Mouse (Mus musculus): ENCODE data around the gene Hspa12b. TPM values are rescaled to one million over a fixed set of nuclear protein-coding genes. Genes with fewer than 3 reads are reported as not detected.
"Not testable (repeated sequence)": the region's sequence is repeated elsewhere in the genome, so short reads cannot be mapped to it uniquely, and the experiment has no call there.

The Hspa12b gene
- polyA plus RNA-seq, 1 experiment from 2014 or later = 11.6 TPM

- peak; percentile 85 for ATAC-seq (replicated peaks; ENCODE audit: extremely low read depth, insufficient read depth, low FRiP score)
Measured at GRCm38 (mm10) chr2:131096101-131096795, 30.8 kb upstream of the Hspa12b start.

DNA sequence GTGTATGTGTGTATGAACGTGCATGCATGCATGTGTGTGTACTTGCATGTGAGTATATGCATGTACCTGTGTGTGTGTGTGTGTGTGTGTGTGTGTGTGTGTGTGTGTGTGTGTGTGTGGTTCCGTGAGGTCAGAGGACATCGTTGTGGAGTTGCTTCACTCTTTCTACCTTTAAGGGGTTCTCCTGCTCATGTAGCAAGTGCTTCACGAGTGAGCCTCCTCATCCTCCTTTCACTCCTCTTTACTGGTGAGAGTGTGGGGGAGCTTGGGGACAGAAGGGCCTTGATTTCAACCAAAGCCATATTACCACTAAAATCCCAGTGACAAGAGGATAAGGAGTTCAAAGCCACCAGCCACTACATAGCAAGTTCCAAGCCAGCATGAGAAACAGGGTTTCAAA, 30.0 kb upstream of the Hspa12b start:
- Histone ChIP-seq H3K27ac (ENCODE audit: low read length) (peak overlapping the region; percentile 79), H3K9me3 (replicated peaks; ENCODE audit: control insufficient read depth, low read length) (no peaks in the 10 kb centered on the region), H3K4me1 (ENCODE audit: control insufficient read depth, insufficient read depth, low read length) (peaks cover 10% of the 10 kb centered on the region), H3K27me3 (ENCODE audit: control insufficient read depth, insufficient read depth, low read length) (no peaks in the 10 kb centered on the region), H3K4me2 (ENCODE audit: low read depth, low read length) (no peak overlapping the region), H3K4me3 (ENCODE audit: low read length) (no peak overlapping the region), H3K36me3 (ENCODE audit: control insufficient read depth, insufficient read depth) (no peaks in the 10 kb centered on the region), H3K9ac (ENCODE audit: low read length) (no peak overlapping the region)
- ATAC-seq (replicated peaks; ENCODE audit: extremely low read depth, insufficient read depth, low FRiP score) = no peak
- WGBS = 75% methylated on average over 4 of the region's 4 CpGs

More at GRCm38 (mm10) chr2:131096101-131096795, 30.8 kb upstream of the Hspa12b start:
- 20% methylated on average over 9 of the region's 9 CpGs for WGBS
- Histone ChIP-seq H3K4me2 (ENCODE audit: low read depth, low read length) (peak overlapping the region; percentile 36), H3K27ac (ENCODE audit: low read length) (peak overlapping the region; percentile 79), H3K9ac (ENCODE audit: low read length) (peak overlapping the region; percentile 26), H3K9me3 (replicated peaks; ENCODE audit: control insufficient read depth, low read length) (no peaks in the 10 kb centered on the region), H3K36me3 (ENCODE audit: control insufficient read depth, insufficient read depth) (no peaks in the 10 kb centered on the region), H3K4me3 (ENCODE audit: low read length) (no peak overlapping the region), H3K4me1 (ENCODE audit: control insufficient read depth, insufficient read depth, low read length) (peaks cover 10% of the 10 kb centered on the region), H3K27me3 (ENCODE audit: control insufficient read depth, insufficient read depth, low read length) (no peaks in the 10 kb centered on the region)

- Histone ChIP-seq H3K36me3 (ENCODE audit: control insufficient read depth, insufficient read depth) (no peaks in the 10 kb centered on the region), H3K4me1 (ENCODE audit: control insufficient read depth, insufficient read depth, low read length) (peaks cover 9% of the 10 kb centered on the region), H3K27ac (ENCODE audit: low read length) (no peak overlapping the region), H3K27me3 (ENCODE audit: control insufficient read depth, insufficient read depth, low read length) (no peaks in the 10 kb centered on the region), H3K9me3 (replicated peaks; ENCODE audit: control insufficient read depth, low read length) (no peaks in the 10 kb centered on the region), H3K4me2 (ENCODE audit: low read depth, low read length) (no peak overlapping the region), H3K4me3 (ENCODE audit: low read length) (no peak overlapping the region), H3K9ac (ENCODE audit: low read length) (no peak overlapping the region)
- 50% methylated on average over 3 of the region's 3 CpGs for WGBS
- no peak for ATAC-seq (replicated peaks; ENCODE audit: extremely low read depth, insufficient read depth, low FRiP score)
Measured at GRCm38 (mm10) chr2:131101530-131101929, 25.6 kb upstream of the Hspa12b start.

DNA sequence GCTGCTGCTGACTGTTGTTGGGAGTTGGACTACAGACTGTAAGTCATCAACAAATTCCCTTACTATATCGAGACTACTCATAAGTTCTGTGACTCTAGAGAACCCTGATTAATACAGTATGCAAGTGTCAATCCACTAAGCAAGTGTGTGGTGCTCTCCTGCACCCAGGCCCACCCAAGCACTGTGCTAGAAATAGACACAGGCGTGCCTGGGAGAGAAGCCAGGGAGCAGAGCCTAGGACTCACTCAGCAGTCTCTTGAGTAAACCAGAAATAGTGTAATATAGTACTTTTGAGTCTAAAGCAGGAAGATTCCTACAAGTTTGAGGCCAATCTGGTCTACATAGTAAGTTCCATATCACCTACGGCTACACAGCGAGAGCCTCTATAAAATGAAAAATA, 23.1 kb upstream of the Hspa12b start:
- ATAC-seq (replicated peaks; ENCODE audit: extremely low read depth, insufficient read depth, low FRiP score) = peak; percentile 75
- no peaks in the 10 kb centered on the region for H3K27me3 ChIP-seq (ENCODE audit: control insufficient read depth, insufficient read depth, low read length)
- no peak overlapping the region for H3K4me2 ChIP-seq (ENCODE audit: low read depth, low read length)
- peaks cover 8% of the 10 kb centered on the region for H3K4me1 ChIP-seq (ENCODE audit: control insufficient read depth, insufficient read depth, low read length)
- peak overlapping the region; percentile 61 for H3K27ac ChIP-seq (ENCODE audit: low read length)
- H3K4me3 ChIP-seq (ENCODE audit: low read length) = no peak overlapping the region
- no peaks in the 10 kb centered on the region for H3K36me3 ChIP-seq (ENCODE audit: control insufficient read depth, insufficient read depth)
- WGBS = 57% methylated on average over 4 of the region's 4 CpGs
- no peak overlapping the region for H3K9ac ChIP-seq (ENCODE audit: low read length)
- H3K9me3 ChIP-seq (replicated peaks; ENCODE audit: control insufficient read depth, low read length) = no peaks in the 10 kb centered on the region

DNA sequence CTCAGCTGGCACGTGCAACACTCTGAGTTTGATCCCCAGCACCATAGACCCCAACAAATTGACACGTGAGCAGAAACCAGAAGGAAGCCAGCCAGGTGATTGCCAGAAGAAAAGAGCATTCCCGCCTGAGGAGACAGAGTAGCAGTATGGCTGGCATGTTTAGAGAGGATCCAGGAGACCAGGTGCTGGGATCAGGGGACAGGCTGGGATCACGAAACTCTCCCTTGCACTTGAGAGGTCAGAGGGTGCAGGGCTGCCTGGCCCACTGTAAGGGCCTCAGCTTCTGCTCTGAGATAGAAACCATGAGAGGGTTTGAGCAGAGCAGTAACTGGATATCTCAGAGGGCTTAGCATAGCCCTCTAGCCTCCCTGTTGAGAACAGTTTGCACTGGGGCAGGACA, 22.0 kb upstream of the Hspa12b start:
- not testable (repeated sequence) for H3K36me3 ChIP-seq (ENCODE audit: control insufficient read depth, insufficient read depth); H3K27ac ChIP-seq (ENCODE audit: low read length); H3K9ac ChIP-seq (ENCODE audit: low read length); ATAC-seq (replicated peaks; ENCODE audit: extremely low read depth, insufficient read depth, low FRiP score); H3K9me3 ChIP-seq (replicated peaks; ENCODE audit: control insufficient read depth, low read length); H3K27me3 ChIP-seq (ENCODE audit: control insufficient read depth, insufficient read depth, low read length); H3K4me3 ChIP-seq (ENCODE audit: low read length); H3K4me1 ChIP-seq (ENCODE audit: control insufficient read depth, insufficient read depth, low read length); H3K4me2 ChIP-seq (ENCODE audit: low read depth, low read length)
- WGBS = 77% methylated on average over 4 of the region's 4 CpGs

DNA sequence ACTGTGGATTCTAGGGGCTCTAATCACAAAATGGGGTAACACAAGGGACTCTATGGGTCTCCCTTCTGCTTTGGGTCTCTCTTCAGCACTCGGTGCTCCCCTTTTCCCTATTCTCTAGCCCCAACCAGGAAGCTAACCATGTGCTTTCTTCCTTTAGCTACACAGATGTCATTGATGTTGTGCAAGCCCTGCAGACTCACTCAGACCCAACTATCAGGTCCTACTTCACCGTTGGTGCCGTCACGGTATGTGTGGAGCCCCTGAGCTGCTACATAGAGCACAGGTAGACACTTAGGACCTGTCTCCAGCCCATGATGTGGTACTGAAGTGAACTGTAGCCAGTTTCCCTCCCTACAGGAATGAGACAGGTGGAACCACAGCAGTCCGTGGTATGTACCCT, 21.1 kb upstream of the Hspa12b start:
- no peak overlapping the region for H3K4me2 ChIP-seq (ENCODE audit: low read depth, low read length)
- no peaks in the 10 kb centered on the region for H3K27me3 ChIP-seq (ENCODE audit: control insufficient read depth, insufficient read depth, low read length)
- H3K36me3 ChIP-seq (ENCODE audit: control insufficient read depth, insufficient read depth) = no peaks in the 10 kb centered on the region
- no peak overlapping the region for H3K27ac ChIP-seq (ENCODE audit: low read length)
- peaks cover 8% of the 10 kb centered on the region for H3K4me1 ChIP-seq (ENCODE audit: control insufficient read depth, insufficient read depth, low read length)
- no peak for ATAC-seq (replicated peaks; ENCODE audit: extremely low read depth, insufficient read depth, low FRiP score)
- 83% methylated on average over 5 of the region's 5 CpGs for WGBS
- no peak overlapping the region for H3K9ac ChIP-seq (ENCODE audit: low read length)
- no peaks in the 10 kb centered on the region for H3K9me3 ChIP-seq (replicated peaks; ENCODE audit: control insufficient read depth, low read length)
- no peak overlapping the region for H3K4me3 ChIP-seq (ENCODE audit: low read length)

- no peak overlapping the region for H3K9ac ChIP-seq (ENCODE audit: low read length)
- H3K27me3 ChIP-seq (ENCODE audit: control insufficient read depth, insufficient read depth, low read length) = no peaks in the 10 kb centered on the region
- no peaks in the 10 kb centered on the region for H3K4me1 ChIP-seq (ENCODE audit: control insufficient read depth, insufficient read depth, low read length)
- no peak overlapping the region for H3K4me2 ChIP-seq (ENCODE audit: low read depth, low read length)
- 80% methylated on average over 2 of the region's 2 CpGs for WGBS
- ATAC-seq (replicated peaks; ENCODE audit: extremely low read depth, insufficient read depth, low FRiP score) = no peak
- no peak overlapping the region for H3K27ac ChIP-seq (ENCODE audit: low read length)
- H3K36me3 ChIP-seq (ENCODE audit: control insufficient read depth, insufficient read depth) = no peaks in the 10 kb centered on the region
- no peak overlapping the region for H3K4me3 ChIP-seq (ENCODE audit: low read length)
- no peaks in the 10 kb centered on the region for H3K9me3 ChIP-seq (replicated peaks; ENCODE audit: control insufficient read depth, low read length)
Measured at GRCm38 (mm10) chr2:131118968-131119574, 8.0 kb upstream of the Hspa12b start.

DNA sequence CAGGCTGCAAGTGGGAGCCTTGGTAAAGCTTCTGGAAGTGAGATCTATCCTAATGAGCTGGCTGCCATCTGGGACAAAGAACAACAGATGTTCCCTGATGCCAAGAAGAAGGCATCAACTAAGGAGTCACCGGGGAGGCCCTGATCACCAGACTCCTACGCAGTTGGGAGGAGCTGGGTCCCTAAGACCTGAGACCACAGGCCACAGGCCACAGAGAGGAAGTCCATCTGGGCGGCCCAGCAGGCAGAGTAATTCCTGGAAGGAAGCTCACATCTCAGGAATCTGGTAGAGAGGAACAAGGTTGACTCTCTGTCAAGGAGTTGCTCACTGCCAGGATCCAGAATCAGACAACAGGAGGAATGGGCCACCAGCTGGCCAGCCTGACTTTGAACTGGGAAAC, 2.9 kb upstream of the Hspa12b start:
- Histone ChIP-seq H3K27ac (ENCODE audit: low read length) (peak overlapping the region; percentile 55; the same call in 1 of the 2 replicates), H3K9ac (ENCODE audit: low read length) (no peak overlapping the region), H3K4me2 (ENCODE audit: low read depth, low read length) (no peak overlapping the region), H3K4me1 (ENCODE audit: control insufficient read depth, insufficient read depth, low read length) (peaks cover 13% of the 10 kb centered on the region; the same call in 1 of the 2 replicates), H3K36me3 (ENCODE audit: control insufficient read depth, insufficient read depth) (no peaks in the 10 kb centered on the region), H3K27me3 (ENCODE audit: control insufficient read depth, insufficient read depth, low read length) (no peaks in the 10 kb centered on the region; the same call in 1 of the 2 replicates), H3K4me3 (ENCODE audit: low read length) (no peak overlapping the region), H3K9me3 (replicated peaks; ENCODE audit: control insufficient read depth, low read length) (no peaks in the 10 kb centered on the region)
- no peak for ATAC-seq (replicated peaks; ENCODE audit: extremely low read depth, insufficient read depth, low FRiP score)
- WGBS = 61% methylated on average over 3 of the region's 3 CpGs

DNA sequence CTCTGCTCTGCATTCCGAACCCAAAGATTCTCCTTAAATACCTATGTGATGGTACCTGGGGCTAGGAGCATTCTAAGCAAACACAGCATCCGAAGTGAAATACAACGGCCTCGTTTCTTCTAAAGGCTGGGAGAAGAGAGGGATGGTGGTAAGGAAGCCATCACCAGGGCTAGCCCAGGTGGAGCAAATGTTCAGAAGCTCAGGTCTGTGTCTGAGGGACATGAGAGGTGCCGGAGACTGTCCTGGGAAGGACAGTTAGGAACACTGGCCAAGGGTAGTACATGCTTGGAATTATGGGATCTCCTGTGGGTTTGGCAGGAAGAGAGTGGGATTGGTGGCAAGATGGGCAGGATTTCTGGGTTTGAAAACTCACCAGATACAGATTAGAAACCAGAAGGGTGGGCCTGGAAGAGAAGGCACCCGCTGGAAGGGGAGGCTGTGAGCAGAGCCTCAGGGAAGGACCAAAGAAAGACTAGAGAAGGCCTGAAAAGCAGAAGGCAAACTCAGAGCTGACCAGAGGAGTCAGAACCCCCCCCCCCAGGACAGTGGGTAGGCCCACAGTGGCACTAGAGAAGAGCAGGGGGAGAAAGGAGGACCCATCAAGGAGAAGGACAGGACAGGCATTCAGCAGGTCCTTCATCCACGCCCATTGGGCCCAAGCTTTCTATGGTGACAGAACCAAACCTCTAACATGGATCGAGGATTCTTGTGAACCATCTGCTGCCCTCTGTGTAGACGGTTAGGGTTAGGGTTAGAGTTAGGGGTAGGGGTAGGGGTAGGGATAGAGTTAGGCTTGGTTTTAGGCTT, 1.7 kb upstream of the Hspa12b start:
- Histone ChIP-seq H3K4me3 (ENCODE audit: low read length) (no peak overlapping the region), H3K27ac (ENCODE audit: low read length) (no peak overlapping the region)
- 87% methylated on average over 9 of the region's 9 CpGs for WGBS

More for the DNA sequence above, 1.7 kb upstream of the Hspa12b start:
- Histone ChIP-seq H3K9me3 (replicated peaks; ENCODE audit: control insufficient read depth, low read length) (no peaks in the 10 kb centered on the region), H3K9ac (ENCODE audit: low read length) (no peak overlapping the region), H3K27me3 (ENCODE audit: control insufficient read depth, insufficient read depth, low read length) (no peaks in the 10 kb centered on the region; the same call in 1 of the 2 replicates), H3K4me1 (ENCODE audit: control insufficient read depth, insufficient read depth, low read length) (peaks cover 13% of the 10 kb centered on the region; the same call in 1 of the 2 replicates), H3K36me3 (ENCODE audit: control insufficient read depth, insufficient read depth) (no peaks in the 10 kb centered on the region), H3K4me2 (ENCODE audit: low read depth, low read length) (no peak overlapping the region)
- ATAC-seq (replicated peaks; ENCODE audit: extremely low read depth, insufficient read depth, low FRiP score) = no peak
